Mouse (Mus musculus) ES-Bruce4 (cell line): Measurements from ENCODE around the gene Tcf7l2.

ENCODE experiments used
- CTCF ChIP-seq: IDR thresholded peaks from one replicate; pipeline ENCODE4 v1.8.1; 2011; ENCODE audit warnings: low read depth, low read length
- EP300 ChIP-seq: IDR thresholded peaks from 2 replicates; pipeline ENCODE4 v1.6.1; 2011; ENCODE audit warnings: low read depth, low read length; ENCODE audit not compliant: insufficient read depth

GRCm38 (mm10) chr19:55915506-55915905 lies 173.9 kb downstream of the Tcf7l2 start:
- TF ChIP-seq CTCF (no peak), EP300 (no peak)
